Mouse (Mus musculus) thymus, adult 2 months (tissue): Measurements from ENCODE around the gene Kcne3.

Source experiments
- CTCF ChIP-seq: fragments of 200-500 bp; IDR thresholded peaks from 2 replicates; pipeline ENCODE4 v1.5.1; 2012; ENCODE audit warnings: mild to moderate bottlenecking, control low read depth, low read length, moderate library complexity, borderline replicate concordance; ENCODE audit not compliant: control insufficient read depth, poor library complexity, insufficient read depth; ENCODE audit errors: extremely low read depth
- POLR2A ChIP-seq: fragments of 200-500 bp; IDR thresholded peaks from 2 replicates; pipeline ENCODE4 v1.6.1; 2012; ENCODE audit warnings: mild to moderate bottlenecking, low read length, control low read depth, moderate library complexity; ENCODE audit not compliant: control insufficient read depth, poor library complexity, insufficient read depth; ENCODE audit errors: extremely low read depth

DNA sequence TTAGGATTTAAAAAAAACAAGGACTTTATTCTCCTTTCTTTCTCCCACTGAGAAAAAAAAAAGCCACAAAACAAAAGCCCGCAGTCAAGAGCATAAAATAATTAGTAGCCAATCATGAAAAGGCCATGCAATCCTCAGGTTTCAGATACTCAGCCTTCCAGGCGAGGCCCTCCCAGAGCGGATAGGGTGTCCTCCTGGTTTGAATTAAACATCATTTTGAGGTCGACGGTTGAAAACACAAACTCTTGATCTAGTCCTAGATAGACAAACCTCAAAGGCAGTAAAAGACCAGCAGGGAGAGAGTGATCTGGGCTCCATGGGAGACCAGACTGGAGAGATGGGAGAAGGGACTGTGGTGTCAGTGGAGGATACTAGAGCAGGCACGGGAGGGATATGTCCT, 28.6 kb downstream of the Kcne3 start:
- TF ChIP-seq CTCF (no peak), POLR2A (no peak)
